Comparison of ENCODE assay signal across 12 mouse cellular contexts in genomic region chrX:162137807-162138206, GRCm38 (mm10). TPM values are rescaled to one million over a fixed set of nuclear protein-coding genes. Genes with fewer than 3 reads are reported as not detected.
"Had no signal": no experiment of that assay in that cellular context is flagged by ENCODE, and none has a peak within 500 bp of the region (broad histone marks: within the 10 kb centered on the region; RNA-seq: fewer than 3 reads in every experiment).

No protein-coding gene starts in this region.

- H3K9ac ChIP-seq: hindbrain, embryonic 15.5 days; limb, embryonic 12.5 days; liver, embryonic 14.5 days; midbrain, embryonic 15.5 days; neural tube, embryonic 12.5 days had no signal

- H3K9me3 ChIP-seq: hindbrain, embryonic 15.5 days; limb, embryonic 12.5 days; megakaryocyte, embryonic 14.5 days; midbrain, embryonic 15.5 days; neural tube, embryonic 12.5 days had no signal

- H3K36me3 ChIP-seq: hindbrain, embryonic 15.5 days; limb, embryonic 12.5 days; midbrain, embryonic 15.5 days; neural tube, embryonic 12.5 days had no signal

- DNase-seq: lung, adult 18-20 months; right cerebral cortex, postnatal 14 days; thymus, postnatal 14 days had no signal

- H3K27ac ChIP-seq: hindbrain, embryonic 15.5 days; limb, embryonic 12.5 days; liver, embryonic 14.5 days; macrophage; midbrain, embryonic 15.5 days; neural tube, embryonic 12.5 days had no signal

- H3K4me2 ChIP-seq: limb, embryonic 12.5 days; midbrain, embryonic 11.5 days; midbrain, embryonic 15.5 days; neural tube, embryonic 12.5 days had no signal

- ATAC-seq: intestine, embryonic 16.5 days; midbrain, embryonic 15.5 days had no signal

- H3K4me3 ChIP-seq: hindbrain, embryonic 15.5 days; limb, embryonic 12.5 days; megakaryocyte, embryonic 14.5 days; midbrain, embryonic 15.5 days; neural tube, embryonic 12.5 days had no signal

- H3K4me1 ChIP-seq: hindbrain, embryonic 15.5 days; limb, embryonic 12.5 days; megakaryocyte, embryonic 14.5 days; midbrain, embryonic 15.5 days had no signal

- H3K27me3 ChIP-seq: neural tube, embryonic 12.5 days had no signal

RNA-seq across cellular contexts. Expression of gene Nhs, which starts 21.7 kb away (rescaled TPM):
- polyA plus RNA-seq: macrophage had no signal
